Mouse (Mus musculus): ENCODE data around the gene Trim31. TPM values are rescaled to one million over a fixed set of nuclear protein-coding genes. Genes with fewer than 3 reads are reported as not detected.

The Trim31 gene
- polyA plus RNA-seq, 1 experiment from 2014 or later: not detected

GRCm38 (mm10) chr17:36900691-36901090 lies 2.8 kb downstream of the Trim31 start:
- ATAC-seq (ENCODE audit: low FRiP score, low read depth): no peak
- Histone ChIP-seq H3K36me3 (no peaks in the 10 kb centered on the region), H3K27me3 (replicated peaks) (no peaks in the 10 kb centered on the region), H3K4me2 (replicated peaks) (no peak overlapping the region), H3K27ac (no peak overlapping the region), H3K9ac (no peak overlapping the region), H3K4me3 (no peak overlapping the region), H3K9me3 (no peaks in the 10 kb centered on the region), H3K4me1 (no peaks in the 10 kb centered on the region)
- WGBS: 51% methylated on average over 1 of the region's 1 CpGs

- Histone ChIP-seq H3K4me3 (no peak overlapping the region), H3K4me1 (no peaks in the 10 kb centered on the region), H3K9ac (no peak overlapping the region), H3K36me3 (no peaks in the 10 kb centered on the region), H3K4me2 (replicated peaks) (no peak overlapping the region), H3K27me3 (replicated peaks) (no peaks in the 10 kb centered on the region), H3K27ac (no peak overlapping the region), H3K9me3 (no peaks in the 10 kb centered on the region)
- WGBS: 77% methylated on average over 3 of the region's 3 CpGs
- ATAC-seq (ENCODE audit: low FRiP score, low read depth): no peak
Observed at GRCm38 (mm10) chr17:36903651-36904050, 5.7 kb downstream of the Trim31 start.

GRCm38 (mm10) chr17:36908235-36908634 lies 10.3 kb downstream of the Trim31 start:
- Histone ChIP-seq H3K9ac (no peak overlapping the region), H3K36me3 (no peaks in the 10 kb centered on the region), H3K9me3 (no peaks in the 10 kb centered on the region), H3K27me3 (replicated peaks) (no peaks in the 10 kb centered on the region), H3K27ac (no peak overlapping the region), H3K4me1 (no peaks in the 10 kb centered on the region), H3K4me3 (no peak overlapping the region), H3K4me2 (replicated peaks) (no peak overlapping the region)
- 34% methylated on average over 1 of the region's 1 CpGs for WGBS
- ATAC-seq (ENCODE audit: low FRiP score, low read depth): no peak

- no peak overlapping the region for H3K9ac ChIP-seq
- no peaks in the 10 kb centered on the region for H3K4me1 ChIP-seq
- H3K27me3 ChIP-seq (replicated peaks): no peaks in the 10 kb centered on the region
- 67% methylated on average over 4 of the region's 4 CpGs for WGBS
- H3K36me3 ChIP-seq: no peaks in the 10 kb centered on the region
- H3K27ac ChIP-seq: no peak overlapping the region
- ATAC-seq (ENCODE audit: low FRiP score, low read depth): no peak
- H3K4me3 ChIP-seq: no peak overlapping the region
- H3K4me2 ChIP-seq (replicated peaks): no peak overlapping the region
- H3K9me3 ChIP-seq: no peaks in the 10 kb centered on the region
Observed at GRCm38 (mm10) chr17:36909802-36910201, 11.9 kb downstream of the Trim31 start.

GRCm38 (mm10) chr17:36912031-36912430 lies 14.1 kb downstream of the Trim31 start:
- Histone ChIP-seq H3K4me1 (no peaks in the 10 kb centered on the region), H3K9ac (no peak overlapping the region)
- 86% methylated on average over 2 of the region's 2 CpGs for WGBS

GRCm38 (mm10) chr17:36914108-36914507 lies 16.2 kb downstream of the Trim31 start:
- 13% methylated on average over 2 of the region's 2 CpGs for WGBS
- H3K9me3 ChIP-seq: no peaks in the 10 kb centered on the region
- no peak for ATAC-seq (ENCODE audit: low FRiP score, low read depth)

More at GRCm38 (mm10) chr17:36912031-36912430, 14.1 kb downstream of the Trim31 start:
- H3K27ac ChIP-seq: no peak overlapping the region
- no peak overlapping the region for H3K4me2 ChIP-seq (replicated peaks)
- H3K27me3 ChIP-seq (replicated peaks): no peaks in the 10 kb centered on the region
- ATAC-seq (ENCODE audit: low FRiP score, low read depth): no peak
- no peak overlapping the region for H3K4me3 ChIP-seq
- H3K36me3 ChIP-seq: no peaks in the 10 kb centered on the region
- H3K9me3 ChIP-seq: no peaks in the 10 kb centered on the region

GRCm38 (mm10) chr17:36915076-36915475 lies 17.2 kb downstream of the Trim31 start:
- ATAC-seq (ENCODE audit: low FRiP score, low read depth): no peak
- 15% methylated on average over 9 of the region's 9 CpGs for WGBS

More at GRCm38 (mm10) chr17:36914108-36914507, 16.2 kb downstream of the Trim31 start:
- H3K36me3 ChIP-seq: no peaks in the 10 kb centered on the region
- no peak overlapping the region for H3K4me3 ChIP-seq
- H3K27me3 ChIP-seq (replicated peaks): no peaks in the 10 kb centered on the region
- H3K27ac ChIP-seq: no peak overlapping the region
- no peaks in the 10 kb centered on the region for H3K4me1 ChIP-seq
- H3K9ac ChIP-seq: no peak overlapping the region
- H3K4me2 ChIP-seq (replicated peaks): no peak overlapping the region

GRCm38 (mm10) chr17:36920239-36920638 lies 22.3 kb downstream of the Trim31 start:
- WGBS: 52% methylated on average over 15 of the region's 15 CpGs
- H3K27me3 ChIP-seq (replicated peaks): no peaks in the 10 kb centered on the region

More at GRCm38 (mm10) chr17:36915076-36915475, 17.2 kb downstream of the Trim31 start:
- Histone ChIP-seq H3K4me3 (no peak overlapping the region), H3K4me2 (replicated peaks) (no peak overlapping the region), H3K4me1 (no peaks in the 10 kb centered on the region), H3K9me3 (no peaks in the 10 kb centered on the region), H3K27me3 (replicated peaks) (no peaks in the 10 kb centered on the region), H3K27ac (no peak overlapping the region), H3K9ac (no peak overlapping the region), H3K36me3 (no peaks in the 10 kb centered on the region)

GRCm38 (mm10) chr17:36922715-36923114 lies 24.8 kb downstream of the Trim31 start:
- H3K27me3 ChIP-seq (replicated peaks): no peaks in the 10 kb centered on the region
- H3K9me3 ChIP-seq: no peaks in the 10 kb centered on the region
- WGBS: 90% methylated on average over 4 of the region's 4 CpGs
- no peaks in the 10 kb centered on the region for H3K36me3 ChIP-seq
- H3K4me3 ChIP-seq: no peak overlapping the region
- H3K4me2 ChIP-seq (replicated peaks): no peak overlapping the region
- no peak overlapping the region for H3K27ac ChIP-seq
- H3K4me1 ChIP-seq: no peaks in the 10 kb centered on the region
- no peak for ATAC-seq (ENCODE audit: low FRiP score, low read depth)
- H3K9ac ChIP-seq: no peak overlapping the region

More at GRCm38 (mm10) chr17:36920239-36920638, 22.3 kb downstream of the Trim31 start:
- H3K9me3 ChIP-seq: no peaks in the 10 kb centered on the region
- H3K4me2 ChIP-seq (replicated peaks): no peak overlapping the region
- H3K4me1 ChIP-seq: no peaks in the 10 kb centered on the region
- H3K9ac ChIP-seq: no peak overlapping the region
- H3K36me3 ChIP-seq: no peaks in the 10 kb centered on the region
- no peak for ATAC-seq (ENCODE audit: low FRiP score, low read depth)
- H3K27ac ChIP-seq: no peak overlapping the region
- H3K4me3 ChIP-seq: no peak overlapping the region

- H3K27me3 ChIP-seq (replicated peaks): no peaks in the 10 kb centered on the region
- no peak overlapping the region for H3K4me3 ChIP-seq
- ATAC-seq (ENCODE audit: low FRiP score, low read depth): no peak
- H3K4me2 ChIP-seq (replicated peaks): no peak overlapping the region
- no peak overlapping the region for H3K27ac ChIP-seq
- no peaks in the 10 kb centered on the region for H3K4me1 ChIP-seq
- H3K9me3 ChIP-seq: no peaks in the 10 kb centered on the region
- H3K9ac ChIP-seq: no peak overlapping the region
- WGBS: 67% methylated on average over 4 of the region's 4 CpGs
- no peaks in the 10 kb centered on the region for H3K36me3 ChIP-seq
Observed at GRCm38 (mm10) chr17:36923491-36923890, 25.6 kb downstream of the Trim31 start.

- no peak for ATAC-seq (ENCODE audit: low FRiP score, low read depth)
- no peaks in the 10 kb centered on the region for H3K4me1 ChIP-seq
- no peak overlapping the region for H3K4me3 ChIP-seq
- no peaks in the 10 kb centered on the region for H3K9me3 ChIP-seq
- no peaks in the 10 kb centered on the region for H3K27me3 ChIP-seq (replicated peaks)
- H3K27ac ChIP-seq: no peak overlapping the region
- no peaks in the 10 kb centered on the region for H3K36me3 ChIP-seq
- H3K4me2 ChIP-seq (replicated peaks): no peak overlapping the region
- no peak overlapping the region for H3K9ac ChIP-seq
- WGBS: 72% methylated on average over 10 of the region's 10 CpGs
Observed at GRCm38 (mm10) chr17:36927496-36928120, 29.7 kb downstream of the Trim31 start.

GRCm38 (mm10) chr17:36929236-36929932 lies 31.5 kb downstream of the Trim31 start:
- no peaks in the 10 kb centered on the region for H3K9me3 ChIP-seq
- H3K27me3 ChIP-seq (replicated peaks): no peaks in the 10 kb centered on the region
- H3K4me2 ChIP-seq (replicated peaks): no peak overlapping the region
- no peaks in the 10 kb centered on the region for H3K36me3 ChIP-seq
- no peaks in the 10 kb centered on the region for H3K4me1 ChIP-seq
- no peak overlapping the region for H3K4me3 ChIP-seq
- H3K27ac ChIP-seq: no peak overlapping the region
- WGBS: 82% methylated on average over 12 of the region's 12 CpGs
- ATAC-seq (ENCODE audit: low FRiP score, low read depth): no peak
- no peak overlapping the region for H3K9ac ChIP-seq

- no peaks in the 10 kb centered on the region for H3K36me3 ChIP-seq
- no peak overlapping the region for H3K4me3 ChIP-seq
- H3K27me3 ChIP-seq (replicated peaks): no peaks in the 10 kb centered on the region
- H3K27ac ChIP-seq: no peak overlapping the region
- H3K4me2 ChIP-seq (replicated peaks): no peak overlapping the region
- H3K9me3 ChIP-seq: no peaks in the 10 kb centered on the region
- no peak overlapping the region for H3K9ac ChIP-seq
- no peaks in the 10 kb centered on the region for H3K4me1 ChIP-seq
- ATAC-seq (ENCODE audit: low FRiP score, low read depth): no peak
- 62% methylated on average over 6 of the region's 6 CpGs for WGBS
Observed at GRCm38 (mm10) chr17:36930233-36930632, 32.3 kb downstream of the Trim31 start.
